Mouse (Mus musculus): ENCODE results near the gene Plcb2. TPM values are rescaled to one million over a fixed set of nuclear protein-coding genes. Genes with fewer than 3 reads are reported as not detected.

Plcb2 gene
- polyA plus RNA-seq, 1 experiment from 2014 or later = 1.4 TPM

DNA sequence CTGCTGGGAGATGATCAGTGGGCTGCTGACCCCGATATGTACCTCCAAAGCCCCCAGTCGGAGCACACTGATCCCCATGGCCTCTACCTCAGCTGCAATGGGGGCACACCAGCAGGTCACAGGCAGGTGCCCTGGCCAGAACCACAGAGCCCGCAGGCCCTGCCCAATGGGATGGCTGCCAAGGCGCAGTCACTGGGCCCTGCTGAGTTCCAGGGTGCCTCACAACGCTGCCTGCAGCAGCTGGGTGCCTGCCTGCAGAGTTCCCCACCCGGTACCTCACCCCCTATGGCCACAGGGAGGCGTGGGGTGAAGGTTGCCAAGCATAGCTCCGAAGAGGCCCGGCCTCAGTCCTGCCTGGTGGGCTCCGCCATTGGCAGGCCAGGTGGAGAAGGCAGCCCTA, 38.4 kb downstream of the Plcb2 start:
- WGBS = 70% methylated on average over 10 of the region's 10 CpGs
- H3K4me3 ChIP-seq = no peak overlapping the region
- H3K36me3 ChIP-seq = no peaks in the 10 kb centered on the region
- H3K4me1 ChIP-seq = no peaks in the 10 kb centered on the region
- H3K27me3 ChIP-seq (ENCODE audit: insufficient read depth, poor library complexity, severe bottlenecking) = peaks cover 86% of the 10 kb centered on the region
- no peak for DNase-seq (ENCODE audit: low spot score)
- H3K27ac ChIP-seq = no peak overlapping the region
- H3K9me3 ChIP-seq = no peaks in the 10 kb centered on the region

DNA sequence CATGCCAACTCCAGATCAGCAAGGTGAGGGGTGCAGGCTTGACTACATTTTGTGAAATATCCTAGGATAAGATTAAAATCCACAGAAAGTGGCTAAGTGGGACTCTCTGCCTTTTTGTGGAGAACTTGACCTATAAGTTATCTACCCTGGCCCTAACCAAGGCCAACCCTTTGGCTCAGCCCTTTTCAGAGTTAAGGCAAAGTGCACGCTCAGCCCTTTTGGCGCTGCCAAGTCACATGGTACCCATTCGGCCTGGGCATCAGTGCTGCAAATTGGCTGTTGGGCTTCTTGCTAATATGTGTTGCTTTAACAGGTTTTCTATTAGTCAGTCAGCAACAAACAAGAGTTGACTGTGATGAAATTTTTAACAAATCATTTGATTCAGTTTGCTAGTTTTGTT, 40.4 kb downstream of the Plcb2 start:
- no peak overlapping the region for H3K4me3 ChIP-seq
- peaks cover 72% of the 10 kb centered on the region for H3K27me3 ChIP-seq (ENCODE audit: insufficient read depth, poor library complexity, severe bottlenecking)
- no peak for DNase-seq (ENCODE audit: low spot score)
- 90% methylated on average over 3 of the region's 3 CpGs for WGBS
- H3K27ac ChIP-seq = no peak overlapping the region
- H3K9me3 ChIP-seq = no peaks in the 10 kb centered on the region
- H3K4me1 ChIP-seq = peaks cover under 1% of the 10 kb centered on the region
- no peaks in the 10 kb centered on the region for H3K36me3 ChIP-seq

DNA sequence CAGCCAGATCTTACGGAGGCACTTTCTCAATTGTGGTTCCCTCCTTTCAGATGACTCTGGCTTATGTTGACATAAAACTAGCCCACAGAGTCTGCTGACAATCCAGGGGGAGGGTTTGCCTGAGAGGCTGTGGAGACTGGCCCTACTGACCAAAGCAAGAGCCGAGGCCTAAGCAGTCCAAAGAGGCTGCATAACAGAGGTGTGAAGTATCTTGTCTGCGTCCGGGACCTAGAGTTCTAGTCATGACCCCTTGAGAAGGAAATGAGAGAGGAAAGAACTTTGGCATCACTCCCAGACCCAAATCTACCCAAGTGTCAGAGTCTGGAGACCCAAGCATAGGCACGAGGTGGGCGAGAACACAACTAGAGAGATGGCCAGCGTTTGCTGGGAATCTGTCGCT, 41.5 kb downstream of the Plcb2 start:
- 73% methylated on average over 8 of the region's 8 CpGs for WGBS
- H3K9me3 ChIP-seq = no peaks in the 10 kb centered on the region
- H3K27ac ChIP-seq = no peak overlapping the region
- peaks cover 10% of the 10 kb centered on the region for H3K4me1 ChIP-seq
- H3K36me3 ChIP-seq = no peaks in the 10 kb centered on the region
- no peak for DNase-seq (ENCODE audit: low spot score)
- peaks cover 70% of the 10 kb centered on the region for H3K27me3 ChIP-seq (ENCODE audit: insufficient read depth, poor library complexity, severe bottlenecking)
- H3K4me3 ChIP-seq = no peak overlapping the region

DNA sequence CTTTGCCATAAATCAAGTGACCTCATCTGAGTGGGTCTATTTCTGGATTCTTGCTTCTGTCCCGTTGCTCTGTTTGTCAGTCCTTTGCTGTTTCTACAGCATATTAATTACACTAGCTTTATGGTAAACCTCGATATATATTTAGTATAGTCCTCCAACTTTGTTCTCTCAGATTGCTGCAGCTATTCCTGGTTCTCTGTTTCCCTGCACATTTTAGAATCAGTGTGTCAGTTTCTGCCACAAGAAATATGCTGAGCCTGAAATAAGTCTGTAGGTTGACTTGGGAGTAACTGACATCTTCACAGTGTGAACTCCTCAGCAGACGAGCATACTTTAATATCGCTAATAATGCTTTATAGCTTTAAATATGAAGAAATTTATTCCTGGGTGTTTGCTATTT, 43.1 kb downstream of the Plcb2 start:
- peaks cover 10% of the 10 kb centered on the region for H3K4me1 ChIP-seq
- no peak overlapping the region for H3K27ac ChIP-seq
- no peak overlapping the region for H3K4me3 ChIP-seq
- no peaks in the 10 kb centered on the region for H3K36me3 ChIP-seq
- peaks cover 72% of the 10 kb centered on the region for H3K27me3 ChIP-seq (ENCODE audit: insufficient read depth, poor library complexity, severe bottlenecking)
- DNase-seq (ENCODE audit: low spot score) = no peak
- 81% methylated on average over 4 of the region's 4 CpGs for WGBS
- H3K9me3 ChIP-seq = no peaks in the 10 kb centered on the region

DNA sequence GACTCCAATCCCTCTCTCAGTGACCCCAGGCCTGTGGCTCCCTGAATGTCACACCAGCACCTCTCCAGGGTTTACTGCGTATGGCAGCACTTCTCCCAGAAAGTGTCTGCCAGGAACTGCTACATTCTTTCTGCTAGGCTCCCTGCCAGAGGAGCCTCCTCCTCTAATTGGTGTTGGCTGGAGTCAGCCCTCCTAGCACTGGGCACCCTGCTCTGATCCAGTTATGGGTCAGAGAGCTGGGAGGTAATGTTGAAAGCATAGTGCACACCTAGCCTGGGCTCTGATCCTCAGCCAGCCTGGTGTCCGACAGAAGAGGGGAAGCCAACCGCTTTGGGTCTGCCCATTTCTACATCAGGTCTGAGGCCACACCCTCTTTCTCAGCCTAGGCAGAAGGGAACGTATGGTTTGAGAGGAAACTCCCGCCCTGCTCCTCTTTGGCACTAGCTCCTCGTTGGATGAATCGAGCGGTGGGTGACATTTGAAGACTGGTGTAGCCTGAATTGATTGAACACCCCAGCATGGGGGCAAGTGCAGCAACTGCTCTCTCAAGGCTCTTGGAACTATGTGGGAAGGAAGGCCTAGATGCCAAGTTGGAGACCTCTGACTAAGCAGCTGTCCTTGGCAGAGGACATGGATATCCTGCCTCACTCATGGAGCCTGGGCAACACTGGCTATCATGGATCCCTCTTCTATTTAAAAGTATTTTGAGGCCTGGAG, 45.5 kb downstream of the Plcb2 start:
- H3K4me1 ChIP-seq = peaks cover 13% of the 10 kb centered on the region
- H3K27me3 ChIP-seq (ENCODE audit: insufficient read depth, poor library complexity, severe bottlenecking) = peaks cover 74% of the 10 kb centered on the region
- 0 out of 2 replicates have a peak overlapping the region, but pooled peaks have one; percentile 22 for H3K27ac ChIP-seq
- DNase-seq (ENCODE audit: low spot score) = no peak
- 47% methylated on average over 8 of the region's 8 CpGs for WGBS
- H3K36me3 ChIP-seq = no peaks in the 10 kb centered on the region
- no peaks in the 10 kb centered on the region for H3K9me3 ChIP-seq
- no peak overlapping the region for H3K4me3 ChIP-seq

DNA sequence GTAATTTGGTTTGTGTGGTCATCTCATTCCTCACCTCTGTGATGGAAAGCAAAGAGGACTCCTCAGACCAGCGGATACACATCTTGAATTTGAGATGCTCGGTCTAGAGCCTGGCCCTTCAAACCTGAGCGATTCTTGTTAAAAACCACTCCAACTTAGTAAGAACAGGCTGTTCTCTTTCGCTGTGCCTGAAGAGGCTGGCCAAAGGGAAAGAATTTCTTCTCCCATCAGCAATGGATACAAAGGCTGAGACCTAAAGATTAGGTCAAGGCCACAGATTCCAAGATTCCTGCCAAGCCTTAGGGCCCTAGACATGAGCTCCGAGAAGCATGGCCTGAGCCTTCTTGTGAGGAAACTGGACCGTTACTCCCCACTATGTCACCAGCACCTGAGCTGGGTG, 47.3 kb downstream of the Plcb2 start:
- H3K9me3 ChIP-seq = no peaks in the 10 kb centered on the region
- H3K4me3 ChIP-seq = no peak overlapping the region
- H3K27me3 ChIP-seq (ENCODE audit: insufficient read depth, poor library complexity, severe bottlenecking) = peaks cover 74% of the 10 kb centered on the region
- H3K4me1 ChIP-seq = peaks cover 25% of the 10 kb centered on the region
- no peak for DNase-seq (ENCODE audit: low spot score)
- no peak overlapping the region for H3K27ac ChIP-seq
- no peaks in the 10 kb centered on the region for H3K36me3 ChIP-seq
- WGBS = 81% methylated on average over 6 of the region's 6 CpGs

DNA sequence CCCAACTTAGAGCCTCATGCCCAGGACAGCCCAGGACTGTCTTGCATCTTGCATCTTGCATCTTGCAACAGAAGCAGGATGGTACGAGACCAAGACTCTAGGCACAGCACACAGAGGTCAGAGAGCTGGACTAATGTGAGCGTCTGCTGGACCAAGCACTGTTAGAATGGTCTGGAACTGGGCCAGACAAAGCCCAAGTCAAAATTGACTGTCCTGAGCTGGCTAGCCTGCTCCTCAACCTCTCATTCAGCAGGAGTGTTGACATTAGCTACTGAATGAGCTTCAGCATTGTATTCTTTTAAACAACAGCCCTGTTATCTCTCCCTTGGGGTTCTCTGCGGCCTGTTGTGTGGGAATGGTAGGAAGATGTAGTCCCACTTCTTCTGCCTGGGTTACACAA, 48.7 kb downstream of the Plcb2 start:
- Histone ChIP-seq H3K9me3 (no peaks in the 10 kb centered on the region), H3K4me1 (peaks cover 30% of the 10 kb centered on the region), H3K27me3 (ENCODE audit: insufficient read depth, poor library complexity, severe bottlenecking) (peaks cover 86% of the 10 kb centered on the region), H3K27ac (no peak overlapping the region), H3K4me3 (no peak overlapping the region), H3K36me3 (no peaks in the 10 kb centered on the region)
- whole genome bisulfite sequencing = 60% methylated on average over 3 of the region's 3 CpGs
- no peak for DNase-seq (ENCODE audit: low spot score)

DNA sequence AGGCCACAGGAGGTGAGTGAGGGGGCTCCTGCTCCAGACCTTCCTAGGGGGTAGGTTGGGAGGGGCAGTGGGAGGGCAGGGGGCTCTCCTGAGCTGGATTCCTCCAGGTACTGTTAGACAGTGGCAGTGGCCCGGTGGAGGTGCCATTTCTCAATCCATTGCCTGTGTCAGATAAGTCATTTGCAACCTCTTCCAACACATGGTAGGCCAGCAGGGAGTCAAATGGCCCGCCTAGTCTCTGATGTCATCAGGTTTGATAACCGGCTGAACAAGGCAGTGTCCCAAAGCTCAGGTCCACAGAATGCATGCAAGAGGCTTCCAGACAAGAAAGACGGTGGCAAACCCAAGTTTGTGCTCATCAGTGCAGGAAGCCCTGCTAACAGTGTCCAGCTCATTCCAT, 50.4 kb downstream of the Plcb2 start:
- WGBS = 3% methylated on average over 4 of the region's 4 CpGs
- Histone ChIP-seq H3K9me3 (no peaks in the 10 kb centered on the region), H3K4me3 (peak overlapping the region; percentile 71), H3K27ac (peak overlapping the region; percentile 74; the same call in 1 of the 2 replicates), H3K27me3 (ENCODE audit: insufficient read depth, poor library complexity, severe bottlenecking) (peaks cover 97% of the 10 kb centered on the region), H3K4me1 (peaks cover 31% of the 10 kb centered on the region), H3K36me3 (no peaks in the 10 kb centered on the region)
- no peak for DNase-seq (ENCODE audit: low spot score)

DNA sequence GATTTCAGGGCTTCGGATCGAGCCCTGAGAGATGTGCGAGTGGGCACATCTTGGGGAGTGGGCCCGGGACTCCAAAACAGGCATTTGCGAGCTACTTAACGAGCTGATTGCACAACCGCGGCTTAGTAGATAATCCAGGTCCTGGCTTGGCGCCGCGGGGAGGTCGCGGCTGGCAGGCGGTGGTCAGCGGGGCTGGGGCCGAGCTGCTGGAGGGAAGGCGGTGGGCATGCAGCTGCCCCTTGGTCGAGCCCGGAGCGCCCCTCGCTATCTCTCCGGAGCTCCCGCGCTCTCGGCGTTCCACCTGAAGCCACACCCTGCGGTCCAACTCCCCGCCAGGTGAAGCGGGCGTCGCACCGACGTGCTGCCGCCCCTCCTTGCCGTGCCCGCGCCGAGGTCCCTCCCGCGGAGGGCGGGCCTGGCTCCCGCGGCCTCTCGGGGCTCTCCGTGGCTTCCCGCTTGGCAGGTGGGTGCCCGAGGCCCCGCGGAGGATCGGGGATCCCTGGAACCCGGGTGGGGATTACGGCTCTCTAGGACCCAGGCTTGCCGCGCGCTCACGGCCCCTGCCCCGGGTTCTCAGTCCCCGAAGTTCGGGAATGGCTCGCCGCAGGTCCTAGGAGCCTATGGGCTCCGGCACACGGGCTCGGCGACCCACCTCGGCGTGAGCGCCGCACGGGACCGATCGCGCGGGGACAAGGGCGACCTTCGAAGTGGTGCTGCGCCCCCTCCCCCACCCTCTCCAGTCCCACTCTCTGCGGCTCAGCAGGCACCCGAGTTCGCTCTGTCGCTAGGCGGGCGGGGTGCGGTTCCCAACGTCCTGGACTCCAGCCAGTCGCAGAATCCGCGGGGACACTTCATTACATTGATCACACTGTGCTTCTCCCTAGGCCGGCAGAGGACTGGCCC, 51.1 kb downstream of the Plcb2 start:
- Histone ChIP-seq H3K4me1 (peaks cover 26% of the 10 kb centered on the region), H3K4me3 (peak overlapping the region; percentile 71), H3K27ac (peak overlapping the region; percentile 74), H3K9me3 (no peaks in the 10 kb centered on the region), H3K36me3 (no peaks in the 10 kb centered on the region), H3K27me3 (ENCODE audit: insufficient read depth, poor library complexity, severe bottlenecking) (peaks cover 99% of the 10 kb centered on the region)
- WGBS = under 1% methylated on average over 86 of the region's 89 CpGs
- no peak for DNase-seq (ENCODE audit: low spot score)

DNA sequence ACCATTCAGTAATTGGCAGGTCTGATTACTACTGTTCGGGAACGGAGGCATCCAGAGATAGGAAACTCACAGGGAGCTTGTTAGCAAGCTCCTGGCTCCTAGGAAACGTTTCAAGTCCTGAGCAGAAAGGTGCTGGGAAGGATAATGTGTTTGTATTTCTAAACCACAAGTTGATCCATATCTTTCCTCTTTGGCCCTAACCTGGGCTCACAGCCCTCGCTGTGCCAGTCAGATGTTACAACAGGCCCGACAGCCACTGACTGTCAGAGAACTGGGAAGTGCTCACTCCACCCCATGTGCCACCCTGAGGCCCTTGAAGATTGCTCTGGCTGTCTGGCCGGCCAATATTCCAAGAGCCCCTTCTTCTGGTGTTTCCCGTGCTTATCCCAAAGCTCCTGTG, 53.7 kb downstream of the Plcb2 start:
- H3K9me3 ChIP-seq = no peaks in the 10 kb centered on the region
- H3K27me3 ChIP-seq (ENCODE audit: insufficient read depth, poor library complexity, severe bottlenecking) = peaks cover 96% of the 10 kb centered on the region
- no peak overlapping the region for H3K4me3 ChIP-seq
- H3K36me3 ChIP-seq = no peaks in the 10 kb centered on the region
- H3K27ac ChIP-seq = no peak overlapping the region
- WGBS = 7% methylated on average over 7 of the region's 7 CpGs
- no peak for DNase-seq (ENCODE audit: low spot score)
- H3K4me1 ChIP-seq = peaks cover 32% of the 10 kb centered on the region

DNA sequence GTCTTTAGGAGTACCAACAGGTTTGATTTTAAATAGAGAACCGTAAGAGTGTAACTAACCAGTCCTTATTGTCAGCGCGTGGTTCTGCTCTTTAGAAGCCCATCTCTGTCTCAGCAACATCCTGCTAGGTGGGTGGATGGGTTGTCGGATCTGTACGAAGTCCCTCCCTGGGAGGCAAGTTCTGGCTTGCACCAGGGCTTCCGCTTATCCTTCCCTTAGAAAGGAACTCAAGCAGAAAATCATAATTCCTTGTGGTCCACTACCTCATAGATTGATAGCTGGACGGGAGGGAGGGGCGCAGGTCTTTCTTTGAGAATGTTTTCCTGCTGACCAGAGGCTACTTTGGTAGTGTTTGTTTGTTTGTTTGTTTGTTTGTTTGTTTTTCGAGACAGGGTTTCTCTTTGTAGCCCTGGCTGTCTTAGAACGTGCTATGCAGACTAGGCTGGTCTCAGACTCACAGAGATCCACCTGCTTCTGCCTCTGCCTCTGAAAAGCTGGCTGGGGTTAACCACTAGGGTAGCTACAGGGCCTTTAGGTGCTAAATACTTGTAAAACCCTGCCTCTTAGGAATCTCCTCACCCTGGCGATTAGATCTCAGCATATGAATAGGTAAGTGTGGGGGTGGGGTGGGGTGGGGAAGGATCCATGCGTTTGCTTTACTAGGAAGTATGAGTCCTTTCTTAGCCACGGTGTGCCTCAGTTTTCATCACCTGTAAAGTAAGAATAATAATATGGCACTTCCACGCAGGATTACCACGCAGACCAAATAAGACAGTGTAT, 54.4 kb downstream of the Plcb2 start:
- Histone ChIP-seq H3K4me1 (peaks cover 32% of the 10 kb centered on the region), H3K4me3 (no peak overlapping the region), H3K27ac (no peak overlapping the region), H3K36me3 (no peaks in the 10 kb centered on the region), H3K27me3 (ENCODE audit: insufficient read depth, poor library complexity, severe bottlenecking) (peaks cover 95% of the 10 kb centered on the region), H3K9me3 (no peaks in the 10 kb centered on the region)
- DNase-seq (ENCODE audit: low spot score) = no peak
- WGBS = 23% methylated on average over 15 of the region's 15 CpGs

DNA sequence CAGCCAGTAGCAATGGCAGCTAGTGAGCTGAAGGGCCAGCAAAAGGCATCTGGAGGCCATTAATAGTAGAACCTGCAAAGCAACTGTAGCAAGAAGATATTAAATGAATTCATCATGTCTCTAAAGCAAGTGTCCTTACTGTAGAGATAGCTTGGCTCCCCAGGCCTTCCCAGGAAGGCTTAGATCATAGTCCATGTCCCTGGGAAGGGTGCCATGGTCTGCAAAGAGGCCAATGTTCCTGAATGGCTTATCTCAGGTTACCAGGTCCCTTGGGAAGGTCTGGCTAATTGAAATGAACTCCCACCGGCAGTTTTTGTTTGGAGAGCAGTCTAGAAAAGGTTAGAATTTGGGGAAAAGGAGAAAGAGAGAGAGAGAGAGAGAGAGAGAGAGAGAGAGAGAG, 56.5 kb downstream of the Plcb2 start:
- Histone ChIP-seq H3K27ac (no peak overlapping the region), H3K9me3 (no peaks in the 10 kb centered on the region), H3K4me1 (peaks cover 30% of the 10 kb centered on the region), H3K27me3 (ENCODE audit: insufficient read depth, poor library complexity, severe bottlenecking) (peaks cover 73% of the 10 kb centered on the region), H3K36me3 (no peaks in the 10 kb centered on the region), H3K4me3 (no peak overlapping the region)
- no peak for DNase-seq (ENCODE audit: low spot score)
- WGBS = 63% methylated on average over 1 of the region's 1 CpGs

DNA sequence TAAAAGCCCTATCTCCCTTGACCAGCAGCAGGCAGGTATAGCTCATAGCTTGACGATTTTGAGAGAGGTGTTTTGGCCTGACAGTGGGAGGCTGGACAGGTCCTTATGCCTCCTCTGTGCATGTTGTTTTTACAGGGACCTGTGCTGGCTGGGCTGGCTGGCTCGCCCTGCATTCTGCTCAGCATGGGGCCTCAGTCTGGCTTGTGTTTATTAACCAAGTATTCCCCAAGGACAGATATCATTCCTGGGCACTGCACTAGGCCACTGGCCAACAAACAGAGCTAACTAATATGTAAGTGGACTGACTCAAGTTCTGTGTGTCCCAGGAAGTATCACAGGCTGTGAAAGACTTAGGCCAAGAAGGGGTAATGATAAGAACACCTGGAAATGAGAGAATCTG, 58.5 kb downstream of the Plcb2 start:
- H3K4me1 ChIP-seq = peaks cover 44% of the 10 kb centered on the region
- H3K27ac ChIP-seq = no peak overlapping the region
- WGBS = 32% methylated on average over 2 of the region's 2 CpGs
- no peaks in the 10 kb centered on the region for H3K36me3 ChIP-seq
- H3K9me3 ChIP-seq = no peaks in the 10 kb centered on the region
- no peak overlapping the region for H3K4me3 ChIP-seq
- no peak for DNase-seq (ENCODE audit: low spot score)
- peaks cover 69% of the 10 kb centered on the region for H3K27me3 ChIP-seq (ENCODE audit: insufficient read depth, poor library complexity, severe bottlenecking)
